ENCODE assay signal across 8 mouse cellular contexts in genomic region chr17:33954646-33955554, GRCm38 (mm10). TPM values are rescaled to one million over a fixed set of nuclear protein-coding genes. Genes with fewer than 3 reads are reported as not detected.
A peak's percentile ranks its signal among the peaks of the same experiment; 100 is the strongest.
DNase-seq lines count a peak whose midpoint lies in the region; ATAC-seq and TF ChIP-seq lines count a peak whose summit lies in the region.

No protein-coding gene starts in this region.

- H3K4me2 ChIP-seq in lung, embryonic 14.5 days, result peak overlapping the region; percentile 100
- H3K4me2 ChIP-seq in stomach, embryonic 14.5 days (replicated peaks; ENCODE audit: low read depth, low read length), result peak overlapping the region; percentile 100

- peak overlapping the region; percentile 99 for H3K9ac ChIP-seq in lung, embryonic 14.5 days
- peak overlapping the region; percentile 97 for H3K9ac ChIP-seq in stomach, embryonic 14.5 days (replicated peaks; ENCODE audit: low read depth, low read length)

- H3K9me3 ChIP-seq in lung, embryonic 14.5 days (ENCODE audit: low read depth, low read length), result no peaks in the 10 kb centered on the region
- no peaks in the 10 kb centered on the region for H3K9me3 ChIP-seq in stomach, embryonic 14.5 days (ENCODE audit: control insufficient read depth, low read depth, low read length)

- DNase-seq in adrenal gland, postnatal 14 days, result peak; percentile 64
- no peak for DNase-seq in adrenal gland, postnatal 10 days
- DNase-seq in lung, embryonic 14.5 days, result no peak
- DNase-seq in lung, postnatal 14 days, result no peak
- peak; percentile 46 for DNase-seq in liver

- no peak for TF ChIP-seq CTCF in lung, embryonic 14.5 days (IDR thresholded peaks at IDR 0.05; ENCODE audit: low read depth)

- ATAC-seq in lung, embryonic 14.5 days (ENCODE audit: insufficient read depth), result peak; percentile 12
- ATAC-seq in granulocyte monocyte progenitor cell, adult 5-6 weeks (replicated peaks; ENCODE audit: poor library complexity, severe bottlenecking), result peak; percentile 16
- no peak for ATAC-seq in stomach, embryonic 14.5 days (ENCODE audit: insufficient number of reproducible peaks, insufficient read depth, low FRiP score, low read depth)
- no peak; the same call in 1 of the 2 replicates for ATAC-seq in monocyte, adult 5-6 weeks (replicated peaks; ENCODE audit: insufficient number of reproducible peaks, low FRiP score, low TSS enrichment, poor library complexity, severe bottlenecking)

- H3K4me3 ChIP-seq in lung, embryonic 14.5 days (ENCODE audit: low read depth, low read length), result peak overlapping the region; percentile 99
- H3K4me3 ChIP-seq in stomach, embryonic 14.5 days (ENCODE audit: low read depth, low read length), result peak overlapping the region; percentile 99

- WGBS in lung, embryonic 14.5 days, result under 1% methylated on average over 33 of the region's 33 CpGs
- WGBS in stomach, embryonic 14.5 days, result 1% methylated on average over 33 of the region's 33 CpGs

- peaks cover 56% of the 10 kb centered on the region for H3K36me3 ChIP-seq in lung, embryonic 14.5 days (ENCODE audit: insufficient read depth)
- H3K36me3 ChIP-seq in stomach, embryonic 14.5 days (ENCODE audit: control insufficient read depth, insufficient read depth, low read length), result peaks cover 34% of the 10 kb centered on the region

- H3K27me3 ChIP-seq in lung, embryonic 14.5 days (ENCODE audit: insufficient read depth, low read length), result no peaks in the 10 kb centered on the region
- no peaks in the 10 kb centered on the region for H3K27me3 ChIP-seq in stomach, embryonic 14.5 days (ENCODE audit: control insufficient read depth, insufficient read depth, low read length)

- H3K27ac ChIP-seq in lung, embryonic 14.5 days (ENCODE audit: low read depth), result peak overlapping the region; percentile 97
- peak overlapping the region; percentile 94 for H3K27ac ChIP-seq in stomach, embryonic 14.5 days (ENCODE audit: low read length)

- peaks cover 26% of the 10 kb centered on the region; the same call in 1 of the 2 replicates for H3K4me1 ChIP-seq in lung, embryonic 14.5 days (ENCODE audit: insufficient read depth)
- H3K4me1 ChIP-seq in stomach, embryonic 14.5 days (ENCODE audit: control insufficient read depth, insufficient read depth, low read length), result peaks cover 33% of the 10 kb centered on the region; the same call in 1 of the 2 replicates

RNA-seq across cellular contexts. Expression of gene Vps52, which starts 0.7 kb away (rescaled TPM):
- 46.8 and 52.9 TPM in 2 replicates for total RNA-seq in adrenal gland, postnatal 14 days (2021)
- 10 to 100 TPM; 38.8 to 51.4 TPM for total RNA-seq in adrenal gland, postnatal 10 days (2021)
- 34.2 and 34.8 TPM in 2 replicates for polyA plus RNA-seq in lung, embryonic 14.5 days (2014; fragmentation: Nextera tagmentation; extraction: Ambion mirVana)
- 38.4 and 39.2 TPM in 2 replicates for total RNA-seq in granulocyte monocyte progenitor cell, adult 5-6 weeks (2014; fragmentation: Nextera tagmentation)
- total RNA-seq in granulocyte monocyte progenitor cell, adult 5-6 weeks (2017), result 18.6 and 19.2 TPM in 2 replicates
- polyA plus RNA-seq in stomach, embryonic 14.5 days (2014; fragmentation: Nextera tagmentation; extraction: Ambion mirVana), result 31.5 and 34.8 TPM in 2 replicates
- total RNA-seq in monocyte, adult 5-6 weeks (2017), result 16.8 to 32.7 TPM (median 25.1 TPM) in 3 replicates

RNA-seq across cellular contexts. Expression of gene Rps18, which starts 0.9 kb away (rescaled TPM):
- 760 and 860 TPM in 2 replicates for total RNA-seq in adrenal gland, postnatal 14 days (2021)
- 100 to 1,000 TPM; 943 to 952 TPM for total RNA-seq in adrenal gland, postnatal 10 days (2021)
- polyA plus RNA-seq in lung, embryonic 14.5 days (2014; fragmentation: Nextera tagmentation; extraction: Ambion mirVana), result 2,038 and 2,085 TPM in 2 replicates
- 4,404 and 5,660 TPM in 2 replicates for total RNA-seq in granulocyte monocyte progenitor cell, adult 5-6 weeks (2014; fragmentation: Nextera tagmentation)
- total RNA-seq in granulocyte monocyte progenitor cell, adult 5-6 weeks (2017), result 1,485 and 1,727 TPM in 2 replicates
- 2,047 and 2,164 TPM in 2 replicates for polyA plus RNA-seq in stomach, embryonic 14.5 days (2014; fragmentation: Nextera tagmentation; extraction: Ambion mirVana)
- 765 to 894 TPM (median 817 TPM) in 3 replicates for total RNA-seq in monocyte, adult 5-6 weeks (2017)

RNA-seq across cellular contexts. Expression of gene B3galt4, which starts 3.6 kb away (rescaled TPM):
- total RNA-seq in adrenal gland, postnatal 14 days (2021), result 3.2 and 6.2 TPM in 2 replicates
- total RNA-seq in adrenal gland, postnatal 10 days (2021), result 1 to 10 TPM; 4.8 to 5.8 TPM
- polyA plus RNA-seq in lung, embryonic 14.5 days (2014; fragmentation: Nextera tagmentation; extraction: Ambion mirVana), result 2.3 and 2.6 TPM in 2 replicates
- 3.2 and 3.3 TPM in 2 replicates for total RNA-seq in granulocyte monocyte progenitor cell, adult 5-6 weeks (2014; fragmentation: Nextera tagmentation)
- 3.2 and 4.0 TPM in 2 replicates for total RNA-seq in granulocyte monocyte progenitor cell, adult 5-6 weeks (2017)
- polyA plus RNA-seq in stomach, embryonic 14.5 days (2014; fragmentation: Nextera tagmentation; extraction: Ambion mirVana), result 2.8 and 2.9 TPM in 2 replicates
- 2.6 to 4.6 TPM (median 3.5 TPM) in 3 replicates for total RNA-seq in monocyte, adult 5-6 weeks (2017)

RNA-seq across cellular contexts. Expression of gene Wdr46, which starts 14.4 kb away (rescaled TPM):
- total RNA-seq in adrenal gland, postnatal 14 days (2021), result 32.9 and 35.7 TPM in 2 replicates
- 10 to 100 TPM; 28.4 to 29.7 TPM for total RNA-seq in adrenal gland, postnatal 10 days (2021)
- 29.5 and 37.2 TPM in 2 replicates for polyA plus RNA-seq in lung, embryonic 14.5 days (2014; fragmentation: Nextera tagmentation; extraction: Ambion mirVana)
- 41.4 and 56.6 TPM in 2 replicates for total RNA-seq in granulocyte monocyte progenitor cell, adult 5-6 weeks (2014; fragmentation: Nextera tagmentation)
- 48.6 and 53.9 TPM in 2 replicates for total RNA-seq in granulocyte monocyte progenitor cell, adult 5-6 weeks (2017)
- polyA plus RNA-seq in stomach, embryonic 14.5 days (2014; fragmentation: Nextera tagmentation; extraction: Ambion mirVana), result 19.0 and 23.0 TPM in 2 replicates
- 11.1 to 17.8 TPM (median 16.3 TPM) in 3 replicates for total RNA-seq in monocyte, adult 5-6 weeks (2017)

RNA-seq across cellular contexts. Expression of gene Pfdn6, which starts 14.8 kb away (rescaled TPM):
- total RNA-seq in adrenal gland, postnatal 14 days (2021), result 96.2 and 102 TPM in 2 replicates
- total RNA-seq in adrenal gland, postnatal 10 days (2021), result 10 to 100 TPM; 81.2 to 94.9 TPM
- 142 and 145 TPM in 2 replicates for polyA plus RNA-seq in lung, embryonic 14.5 days (2014; fragmentation: Nextera tagmentation; extraction: Ambion mirVana)
- 177 and 226 TPM in 2 replicates for total RNA-seq in granulocyte monocyte progenitor cell, adult 5-6 weeks (2014; fragmentation: Nextera tagmentation)
- total RNA-seq in granulocyte monocyte progenitor cell, adult 5-6 weeks (2017), result 149 and 168 TPM in 2 replicates
- polyA plus RNA-seq in stomach, embryonic 14.5 days (2014; fragmentation: Nextera tagmentation; extraction: Ambion mirVana), result 141 and 152 TPM in 2 replicates
- total RNA-seq in monocyte, adult 5-6 weeks (2017), result 88.1 to 107 TPM (median 98.7 TPM) in 3 replicates

Comparison
In these comparisons a context has a peak if more than half of its experiments do, and no peak if none do; other contexts are left out.
1. DNase-seq: peak in adrenal gland, postnatal 14 days (single experiment) and liver (single experiment); none in adrenal gland, postnatal 10 days (single experiment), lung, embryonic 14.5 days (single experiment) and lung, postnatal 14 days (single experiment).
2. ATAC-seq: peak in lung, embryonic 14.5 days (single experiment) and granulocyte monocyte progenitor cell, adult 5-6 weeks (single experiment); none in stomach, embryonic 14.5 days (single experiment) and monocyte, adult 5-6 weeks (single experiment).